Mouse (Mus musculus) ovary, postnatal 14 days (tissue): Measurements from ENCODE around the gene Olfr1200.

Experiments
- DNase-seq: peaks from one replicate; pipeline ENCODE4 v3.0.0; 2022; ENCODE audit warnings: low spot score

Olfr1200 gene

GRCm38 (mm10) chr2:88770388-88770787 is at the start of gene Olfr1200:
Gene Olfr1200 (minus strand): TSS chr2:88770488.
- DNase-seq = no peak

GRCm38 (mm10) chr2:88814196-88814595 is 43.9 kb upstream of the Olfr1200 start, which contains the start of gene Olfr1202:
Gene Olfr1202 (plus strand): TSS chr2:88814496.
- DNase-seq = no peak

- no peak for DNase-seq
Observed at GRCm38 (mm10) chr2:88792736-88793135, 22.4 kb upstream of the Olfr1200 start, which contains the start of gene Olfr1201. Gene Olfr1201 (plus strand): TSS chr2:88793036.

- no peak for DNase-seq
Observed at GRCm38 (mm10) chr2:88760369-88760768, 9.9 kb downstream of the Olfr1200 start, which contains the start of gene Olfr1199. Gene Olfr1199 (minus strand): TSS chr2:88760469.

GRCm38 (mm10) chr2:88751270-88751669 is 19.0 kb downstream of the Olfr1200 start, which contains the start of gene Olfr1198:
Gene Olfr1198 (minus strand): TSS chr2:88751370.
- DNase-seq = no peak

GRCm38 (mm10) chr2:88743379-88743778 is 26.9 kb downstream of the Olfr1200 start:
- no peak for DNase-seq

- DNase-seq = no peak
Observed at GRCm38 (mm10) chr2:88732266-88732665, 38.0 kb downstream of the Olfr1200 start, which contains the start of gene Olfr1197. Gene Olfr1197 (minus strand): TSS chr2:88732366.
